In the genomic region with DNA sequence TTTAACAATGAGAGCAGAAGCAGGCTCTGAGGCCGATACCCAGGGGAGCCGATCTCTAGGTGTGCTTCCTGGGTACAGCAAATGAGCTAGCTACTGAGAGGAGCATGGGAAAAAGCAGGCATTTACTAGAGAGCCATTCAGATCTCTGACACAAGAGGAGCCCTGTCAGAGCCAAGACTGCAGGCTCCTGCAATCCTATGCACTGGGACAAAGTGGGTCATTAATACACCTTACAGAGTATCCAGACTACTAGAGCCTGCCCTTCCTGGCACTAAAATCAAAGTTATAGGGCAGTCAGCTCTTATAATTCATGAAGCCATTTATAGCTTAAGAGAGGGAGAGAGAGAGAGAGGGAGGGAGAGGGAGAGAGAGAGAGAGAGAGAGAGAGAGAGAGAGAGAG, we compare ENCODE assay signal across 21 mouse cellular contexts. TPM values are rescaled to one million over a fixed set of nuclear protein-coding genes. Genes with fewer than 3 reads are reported as not detected.
DNase-seq lines count a peak whose midpoint lies in the region; ATAC-seq lines count a peak whose summit lies in the region.
"Had no signal": no experiment of that assay in that cellular context is flagged by ENCODE, and none has a peak within 500 bp of the region (broad histone marks: within the 10 kb centered on the region; RNA-seq: fewer than 3 reads in every experiment).

No protein-coding gene starts in this region.

- ATAC-seq in hindbrain, embryonic 16.5 days = peak; percentile 71
- no peak for ATAC-seq in hindbrain, embryonic 13.5 days (ENCODE audit: low FRiP score)
- peak; percentile 63 for ATAC-seq in neural tube, embryonic 14.5 days (ENCODE audit: low read depth)
- no peak for ATAC-seq in neural tube, embryonic 15.5 days (ENCODE audit: low FRiP score)
- ATAC-seq: forebrain, embryonic 13.5 days; inflammation-experienced regulatory T-cells, adult 6 months had no signal

- no peak overlapping the region for H3K4me2 ChIP-seq in hindbrain, embryonic 16.5 days (ENCODE audit: low read length)
- no peak overlapping the region for H3K4me2 ChIP-seq in hindbrain, embryonic 13.5 days
- H3K4me2 ChIP-seq in neural tube, embryonic 14.5 days (ENCODE audit: low read depth, low read length) = no peak overlapping the region
- no peak overlapping the region for H3K4me2 ChIP-seq in neural tube, embryonic 15.5 days
- H3K4me2 ChIP-seq: embryonic facial prominence, embryonic 15.5 days; forebrain, embryonic 13.5 days; heart, embryonic 12.5 days; lung, embryonic 15.5 days; midbrain, embryonic 11.5 days; stomach, embryonic 15.5 days had no signal

- H3K4me1 ChIP-seq in hindbrain, embryonic 16.5 days (ENCODE audit: control insufficient read depth, insufficient read depth, low read depth, low read length) = no peaks in the 10 kb centered on the region; the same call in 1 of the 2 replicates
- H3K4me1 ChIP-seq in hindbrain, embryonic 13.5 days (replicated peaks) = no peaks in the 10 kb centered on the region
- no peaks in the 10 kb centered on the region for H3K4me1 ChIP-seq in neural tube, embryonic 14.5 days (ENCODE audit: control insufficient read depth, insufficient read depth, low read length)
- H3K4me1 ChIP-seq in neural tube, embryonic 15.5 days = peaks cover 7% of the 10 kb centered on the region; the same call in 1 of the 2 replicates
- H3K4me1 ChIP-seq: embryonic facial prominence, embryonic 10.5 days; forebrain, embryonic 13.5 days; lung, embryonic 15.5 days; stomach, embryonic 15.5 days had no signal

- no peak overlapping the region for H3K9ac ChIP-seq in hindbrain, embryonic 16.5 days (ENCODE audit: low read depth, low read length)
- no peak overlapping the region for H3K9ac ChIP-seq in hindbrain, embryonic 13.5 days
- H3K9ac ChIP-seq in neural tube, embryonic 14.5 days (replicated peaks; ENCODE audit: low read depth, low read length) = no peak overlapping the region
- H3K9ac ChIP-seq in neural tube, embryonic 15.5 days (replicated peaks) = no peak overlapping the region
- H3K9ac ChIP-seq: embryonic facial prominence, embryonic 15.5 days; forebrain, embryonic 13.5 days; heart, embryonic 12.5 days; lung, embryonic 15.5 days; stomach, embryonic 15.5 days had no signal

- no peak overlapping the region for H3K27ac ChIP-seq in hindbrain, embryonic 16.5 days (ENCODE audit: low read depth, low read length)
- no peak overlapping the region for H3K27ac ChIP-seq in hindbrain, embryonic 13.5 days
- H3K27ac ChIP-seq in neural tube, embryonic 14.5 days (ENCODE audit: low read depth, low read length) = no peak overlapping the region
- 0 out of 2 replicates have a peak overlapping the region, but pooled peaks have one; percentile 37 for H3K27ac ChIP-seq in neural tube, embryonic 15.5 days (replicated peaks)
- H3K27ac ChIP-seq: embryonic facial prominence, embryonic 10.5 days; embryonic facial prominence, embryonic 15.5 days; forebrain, embryonic 13.5 days; left cerebral cortex, adult 2 months; lung, embryonic 15.5 days; stomach, embryonic 15.5 days had no signal

- no peaks in the 10 kb centered on the region; the same call in 1 of the 2 replicates for H3K9me3 ChIP-seq in hindbrain, embryonic 16.5 days (ENCODE audit: control insufficient read depth, low read length)
- H3K9me3 ChIP-seq in hindbrain, embryonic 13.5 days = no peaks in the 10 kb centered on the region
- H3K9me3 ChIP-seq in neural tube, embryonic 14.5 days (ENCODE audit: control insufficient read depth, low read length) = no peaks in the 10 kb centered on the region
- no peaks in the 10 kb centered on the region for H3K9me3 ChIP-seq in neural tube, embryonic 15.5 days (replicated peaks)
- H3K9me3 ChIP-seq: embryonic facial prominence, embryonic 10.5 days; embryonic facial prominence, embryonic 15.5 days; forebrain, embryonic 13.5 days; heart, embryonic 12.5 days; lung, embryonic 15.5 days; stomach, embryonic 15.5 days had no signal

- WGBS in hindbrain, embryonic 16.5 days = 95% methylated on average over 2 of the region's 2 CpGs
- WGBS in hindbrain, embryonic 13.5 days = 91% methylated on average over 2 of the region's 2 CpGs
- 90% methylated on average over 2 of the region's 2 CpGs for WGBS in neural tube, embryonic 14.5 days
- 67% methylated on average over 2 of the region's 2 CpGs for WGBS in neural tube, embryonic 15.5 days

- no peaks in the 10 kb centered on the region for H3K27me3 ChIP-seq in hindbrain, embryonic 16.5 days (replicated peaks; ENCODE audit: control insufficient read depth, insufficient read depth, low read length)
- no peaks in the 10 kb centered on the region for H3K27me3 ChIP-seq in hindbrain, embryonic 13.5 days
- no peaks in the 10 kb centered on the region for H3K27me3 ChIP-seq in neural tube, embryonic 14.5 days (ENCODE audit: control insufficient read depth, insufficient read depth, low read length)
- no peaks in the 10 kb centered on the region for H3K27me3 ChIP-seq in neural tube, embryonic 15.5 days (replicated peaks)
- H3K27me3 ChIP-seq: embryonic facial prominence, embryonic 15.5 days; forebrain, embryonic 13.5 days; heart, embryonic 12.5 days; lung, embryonic 15.5 days; stomach, embryonic 15.5 days had no signal

- no peaks in the 10 kb centered on the region for H3K36me3 ChIP-seq in hindbrain, embryonic 16.5 days (ENCODE audit: control insufficient read depth, insufficient read depth, low read length)
- no peaks in the 10 kb centered on the region for H3K36me3 ChIP-seq in hindbrain, embryonic 13.5 days
- H3K36me3 ChIP-seq in neural tube, embryonic 14.5 days (ENCODE audit: control insufficient read depth, insufficient read depth, low read length) = no peaks in the 10 kb centered on the region
- H3K36me3 ChIP-seq in neural tube, embryonic 15.5 days = no peaks in the 10 kb centered on the region
- H3K36me3 ChIP-seq: embryonic facial prominence, embryonic 10.5 days; embryonic facial prominence, embryonic 15.5 days; heart, embryonic 12.5 days; lung, embryonic 15.5 days; stomach, embryonic 15.5 days had no signal

- no peak overlapping the region for H3K4me3 ChIP-seq in hindbrain, embryonic 16.5 days (ENCODE audit: low read length)
- no peak overlapping the region for H3K4me3 ChIP-seq in hindbrain, embryonic 13.5 days
- H3K4me3 ChIP-seq in neural tube, embryonic 14.5 days (ENCODE audit: low read depth, low read length) = no peak overlapping the region
- H3K4me3 ChIP-seq in neural tube, embryonic 15.5 days (replicated peaks) = no peak overlapping the region
- H3K4me3 ChIP-seq: embryonic facial prominence, embryonic 10.5 days; embryonic facial prominence, embryonic 15.5 days; forebrain, embryonic 13.5 days; heart, embryonic 12.5 days; left cerebral cortex, adult 2 months; lung, embryonic 15.5 days; stomach, embryonic 15.5 days had no signal

- DNase-seq in cerebellum, adult 9-10 months = peak; percentile 4
- DNase-seq in cerebellum, adult 9-11 months = no peak
- no peak for DNase-seq in neural tube, embryonic 10.5 days (ENCODE audit: extremely low spot score, low spot score)
- DNase-seq in adrenal gland, postnatal 25 days = no peak
- DNase-seq: adrenal gland, postnatal 14 days; gastrocnemius, postnatal 14 days; kidney, adult 11 months; right cerebral cortex, postnatal 25 days had no signal

RNA-seq across cellular contexts. Expression of a gene that starts 54.2 kb away (rescaled TPM):
- 11.6 and 15.6 TPM in 2 replicates for polyA plus RNA-seq in hindbrain, embryonic 16.5 days (2015; fragmentation: Nextera tagmentation; extraction: Ambion mirVana)
- 13.2 and 13.3 TPM in 2 replicates for polyA plus RNA-seq in hindbrain, embryonic 13.5 days (2015; fragmentation: Nextera tagmentation; extraction: Ambion mirVana)
- 18.0 and 19.5 TPM in 2 replicates for polyA plus RNA-seq in neural tube, embryonic 14.5 days (2014; fragmentation: Nextera tagmentation; extraction: Ambion mirVana)
- polyA plus RNA-seq in neural tube, embryonic 15.5 days (2015; fragmentation: Nextera tagmentation; extraction: Ambion mirVana) = 15.6 and 16.7 TPM in 2 replicates
- total RNA-seq in adrenal gland, postnatal 25 days (2021) = 43.3 and 44.0 TPM in 2 replicates

Comparison
In these comparisons a context has a peak if more than half of its experiments do, and no peak if none do; other contexts are left out.
1. ATAC-seq: peak in hindbrain, embryonic 16.5 days (single experiment) and neural tube, embryonic 14.5 days (single experiment); none in hindbrain, embryonic 13.5 days (single experiment) and neural tube, embryonic 15.5 days (single experiment).